Mouse (Mus musculus) olfactory bulb, adult 2 months (tissue): Measurements from ENCODE around the gene Ift88. TPM values are rescaled to one million over a fixed set of nuclear protein-coding genes. Genes with fewer than 3 reads are reported as not detected.

Source experiments
- H3K27ac ChIP-seq: fragments of 200-500 bp; 2 replicates; pipeline ENCODE4 v1.5.1; 2012; ENCODE audit warnings: low read depth, low read length; ENCODE audit not compliant: insufficient read depth
- H3K4me1 ChIP-seq: fragments of 200-500 bp; 2 replicates; pipeline ENCODE4 v1.6.1; 2012; ENCODE audit warnings: low read length; ENCODE audit not compliant: control insufficient read depth, insufficient read depth
- H3K4me3 ChIP-seq: fragments of 200-500 bp; 2 replicates; pipeline ENCODE4 v1.5.1; 2012; ENCODE audit warnings: mild to moderate bottlenecking, low read depth, low read length, moderate library complexity; ENCODE audit not compliant: insufficient read depth
- CTCF ChIP-seq: fragments of 200-500 bp; IDR thresholded peaks from 2 replicates; pipeline ENCODE4 v1.5.1; 2012; ENCODE audit warnings: low read depth, mild to moderate bottlenecking, low read length, moderate library complexity; ENCODE audit not compliant: insufficient read depth
- POLR2A ChIP-seq: fragments of 200-500 bp; IDR thresholded peaks from 2 replicates; pipeline ENCODE4 v1.6.1; 2012; ENCODE audit warnings: mild to moderate bottlenecking, low read depth, low read length, moderate library complexity; ENCODE audit not compliant: insufficient read depth
- WGBS: fragments of 180-500 bp; shearing (Covaris S2); methylation state at CpG from one replicate; pipeline ENCODE4 v1.1.7; 2018; 5-methylcytosine and 5-hydroxymethylcytosine counted together
- polyA plus RNA-seq: library from polyadenylated mRNA; stranded (reverse); fragments of >200 nt; gene quantifications from 2 replicates; pipeline ENCODE4 v1.2.4, GENCODE M21; 2012; ENCODE audit warnings: low replicate concordance; ENCODE audit not compliant: missing spikeins, insufficient read depth, insufficient read length

Gene Ift88
- polyA plus RNA-seq, 1 experiment: not detected

- Histone ChIP-seq H3K4me1 (peaks cover 25% of the 10 kb centered on the region), H3K4me3 (peak overlapping the region; percentile 97), H3K27ac (no peak overlapping the region)
- 47% methylated on average over 10 of the region's 10 CpGs for WGBS
- TF ChIP-seq POLR2A: no peak
- TF ChIP-seq CTCF: no peak
These were observed 102.3 kb downstream of the Ift88 start for GRCm38 (mm10) chr14:57526050-57526623.

GRCm38 (mm10) chr14:57527122-57527521 is 103.3 kb downstream of the Ift88 start:
- Histone ChIP-seq H3K4me1 (peaks cover 25% of the 10 kb centered on the region), H3K27ac (no peak overlapping the region), H3K4me3 (no peak overlapping the region)
- WGBS: 45% methylated on average over 7 of the region's 7 CpGs
- TF ChIP-seq POLR2A (no peak), CTCF (no peak)

- Histone ChIP-seq H3K4me1 (peaks cover 25% of the 10 kb centered on the region), H3K27ac (0 out of 2 replicates have a peak overlapping the region, but pooled peaks have one; percentile 21), H3K4me3 (no peak overlapping the region)
- TF ChIP-seq CTCF (no peak), POLR2A (no peak)
- WGBS: 59% methylated on average over 2 of the region's 2 CpGs
These were observed 103.7 kb downstream of the Ift88 start for GRCm38 (mm10) chr14:57527598-57527997.

- Histone ChIP-seq H3K27ac (peak overlapping the region; percentile 91), H3K4me1 (peaks cover 30% of the 10 kb centered on the region), H3K4me3 (no peak overlapping the region)
- TF ChIP-seq POLR2A (no peak), CTCF (no peak)
- 18% methylated on average over 10 of the region's 10 CpGs for WGBS
These were observed 105.4 kb downstream of the Ift88 start for GRCm38 (mm10) chr14:57529086-57529785.

GRCm38 (mm10) chr14:57529786-57530515 is 106.1 kb downstream of the Ift88 start:
- Histone ChIP-seq H3K4me1 (peaks cover 38% of the 10 kb centered on the region), H3K27ac (peak overlapping the region; percentile 91), H3K4me3 (no peak overlapping the region)
- TF ChIP-seq POLR2A (no peak), CTCF (no peak)
- 53% methylated on average over 5 of the region's 5 CpGs for WGBS

GRCm38 (mm10) chr14:57532577-57532976 is 108.7 kb downstream of the Ift88 start:
- H3K4me1 ChIP-seq: peaks cover 52% of the 10 kb centered on the region
- TF ChIP-seq CTCF: no peak
- TF ChIP-seq POLR2A: no peak
- no peak overlapping the region for H3K4me3 ChIP-seq
- H3K27ac ChIP-seq: no peak overlapping the region
- WGBS: 94% methylated on average over 3 of the region's 3 CpGs

GRCm38 (mm10) chr14:57533214-57533613 is 109.4 kb downstream of the Ift88 start:
- Histone ChIP-seq H3K27ac (no peak overlapping the region), H3K4me1 (peaks cover 52% of the 10 kb centered on the region), H3K4me3 (no peak overlapping the region)
- TF ChIP-seq POLR2A: no peak
- TF ChIP-seq CTCF: peak; percentile 78
- WGBS: 56% methylated on average over 3 of the region's 3 CpGs

GRCm38 (mm10) chr14:57533841-57534240 is 110.0 kb downstream of the Ift88 start:
- TF ChIP-seq POLR2A (no peak), CTCF (no peak)
- peak overlapping the region; percentile 95; the same call in 1 of the 2 replicates for H3K27ac ChIP-seq
- 50% methylated on average over 11 of the region's 11 CpGs for WGBS
- H3K4me1 ChIP-seq: peaks cover 47% of the 10 kb centered on the region
- no peak overlapping the region for H3K4me3 ChIP-seq

- peak overlapping the region; percentile 95 for H3K27ac ChIP-seq
- H3K4me1 ChIP-seq: peaks cover 46% of the 10 kb centered on the region
- H3K4me3 ChIP-seq: no peak overlapping the region
- no peak for TF ChIP-seq POLR2A
- no peak for TF ChIP-seq CTCF
- WGBS: 22% methylated on average over 5 of the region's 5 CpGs
These were observed 110.5 kb downstream of the Ift88 start for GRCm38 (mm10) chr14:57534346-57534745.
